Mouse (Mus musculus) megakaryocyte, adult 5-6 weeks (primary cell): ENCODE measurements around the gene Panx3. TPM values are rescaled to one million over a fixed set of nuclear protein-coding genes. Genes with fewer than 3 reads are reported as not detected.

Experiments
- ATAC-seq: 2 replicates; pipeline ENCODE4 v1.8.0; 2016; ENCODE audit warnings: mild to moderate bottlenecking, inconsistent platforms; ENCODE audit not compliant: poor library complexity, severe bottlenecking
- total RNA-seq, 2 experiments: library from RNA; stranded (forward) in 1 of 2; stranded (reverse) in 1 of 2; fragments of 153-499, 151-499 nt in 1 of 2; fragments of 221-1000, 200-1000 nt in 1 of 2; gene quantifications; 2 replicates each; pipeline versions ENCODE4 v1.2.3 to v1.2.4; 2015 to 2017

The Panx3 gene
- total RNA-seq (2015) = not detected in 2 replicates
- not detected in 2 replicates for total RNA-seq (2017)

- no peak for ATAC-seq
Measured at GRCm38 (mm10) chr9:37669115-37669514, at the start of gene Panx3. TSS of gene Panx3 (minus strand) at chr9:37669235.

GRCm38 (mm10) chr9:37716150-37716549 lies 47.1 kb upstream of the Panx3 start, which contains the start of gene Olfr160:
TSS of gene Olfr160 (minus strand) at chr9:37716250.
- no peak for ATAC-seq

GRCm38 (mm10) chr9:37689970-37690686 lies 21.1 kb upstream of the Panx3 start:
- ATAC-seq = no peak

GRCm38 (mm10) chr9:37687941-37688303 lies 18.9 kb upstream of the Panx3 start:
- ATAC-seq = no peak

- no peak for ATAC-seq
Measured at GRCm38 (mm10) chr9:37687288-37687940, 18.4 kb upstream of the Panx3 start.

- no peak for ATAC-seq
Measured at GRCm38 (mm10) chr9:37681123-37681522, 12.1 kb upstream of the Panx3 start.

- ATAC-seq = no peak
Measured at GRCm38 (mm10) chr9:37675287-37675686, 6.3 kb upstream of the Panx3 start.

- no peak for ATAC-seq
Measured at GRCm38 (mm10) chr9:37670261-37670660, 1.2 kb upstream of the Panx3 start.

- ATAC-seq = no peak
Measured at GRCm38 (mm10) chr9:37669678-37670077, 643 bp upstream of the Panx3 start.

- no peak for ATAC-seq
Measured at GRCm38 (mm10) chr9:37666045-37666444, 3.0 kb downstream of the Panx3 start.

- no peak for ATAC-seq
Measured at GRCm38 (mm10) chr9:37664604-37665003, 4.4 kb downstream of the Panx3 start.

GRCm38 (mm10) chr9:37663210-37663609 lies 5.8 kb downstream of the Panx3 start:
- no peak for ATAC-seq

- no peak for ATAC-seq
Measured at GRCm38 (mm10) chr9:37659413-37659812, 9.6 kb downstream of the Panx3 start.

- ATAC-seq = peak; percentile 80
Measured at GRCm38 (mm10) chr9:37656931-37657481, 12.0 kb downstream of the Panx3 start, which contains the start of gene Tbrg1. TSS of gene Tbrg1 (minus strand) at chr9:37657312.

GRCm38 (mm10) chr9:37656439-37656881 lies 12.6 kb downstream of the Panx3 start:
- peak; percentile 75 for ATAC-seq

- peak; percentile 29; the same call in 1 of the 2 replicates for ATAC-seq
Measured at GRCm38 (mm10) chr9:37655961-37656360, 13.1 kb downstream of the Panx3 start.

- ATAC-seq = no peak
Measured at GRCm38 (mm10) chr9:37653836-37654235, 15.2 kb downstream of the Panx3 start.

GRCm38 (mm10) chr9:37650639-37651038 lies 18.4 kb downstream of the Panx3 start:
- ATAC-seq = no peak

GRCm38 (mm10) chr9:37646246-37646645 lies 22.8 kb downstream of the Panx3 start:
- no peak for ATAC-seq

GRCm38 (mm10) chr9:37638721-37639120 lies 30.3 kb downstream of the Panx3 start:
- ATAC-seq = no peak

GRCm38 (mm10) chr9:37636800-37637542 lies 32.1 kb downstream of the Panx3 start:
- ATAC-seq = no peak
